Mouse (Mus musculus) cortical plate, adult 2 months (tissue): Measurements from ENCODE around the gene Rhoa.

Source experiments
- CTCF ChIP-seq: fragments of 200-500 bp; IDR thresholded peaks from 2 replicates; pipeline ENCODE4 v1.5.1; 2011; ENCODE audit warnings: mild to moderate bottlenecking, control low read depth, low read length; ENCODE audit not compliant: insufficient read depth; ENCODE audit errors: extremely low read depth
- POLR2A ChIP-seq: fragments of 200-500 bp; IDR thresholded peaks from 2 replicates; pipeline ENCODE4 v1.6.1; 2011; ENCODE audit warnings: mild to moderate bottlenecking, low read length, control low read depth; ENCODE audit not compliant: insufficient read depth; ENCODE audit errors: extremely low read depth

- TF ChIP-seq CTCF = no peak
- TF ChIP-seq POLR2A = no peak
Measured at GRCm38 (mm10) chr9:108341139-108341475, 35.2 kb downstream of the Rhoa start.
